Mouse (Mus musculus) heart, adult 2 months (tissue): ENCODE measurements around the gene Map1lc3b. TPM values are rescaled to one million over a fixed set of nuclear protein-coding genes. Genes with fewer than 3 reads are reported as not detected.

Experiments
- DNase-seq, 2 experiments: peaks; one replicate each; pipeline ENCODE4 v3.0.0; 2021
- H3K27ac ChIP-seq: fragments of 200-600 bp; 2 replicates; pipeline ENCODE4 v1.8.1; 2022
- H3K27me3 ChIP-seq: fragments of 200-500 bp; 2 replicates; pipeline ENCODE4 v1.6.1; 2012; ENCODE audit warnings: mild to moderate bottlenecking, low read length, inconsistent platforms, mixed read lengths; ENCODE audit not compliant: control insufficient read depth, insufficient read depth
- H3K36me3 ChIP-seq: fragments of 200-500 bp; 2 replicates; pipeline ENCODE4 v1.6.1; 2012; ENCODE audit warnings: low read length, inconsistent platforms; ENCODE audit not compliant: control insufficient read depth, insufficient read depth
- H3K4me1 ChIP-seq: fragments of 200-500 bp; 2 replicates; pipeline ENCODE4 v1.6.1; 2011; ENCODE audit warnings: low read length; ENCODE audit not compliant: control insufficient read depth, insufficient read depth
- H3K4me3 ChIP-seq: fragments of 200-600 bp; 2 replicates; pipeline ENCODE4 v1.8.1; 2022
- H3K79me2 ChIP-seq: fragments of 200-500 bp; replicated peaks from 2 replicates; pipeline ENCODE4 v1.6.1; 2012; ENCODE audit warnings: mild to moderate bottlenecking, inconsistent platforms, low read length, moderate library complexity, mixed read lengths; ENCODE audit not compliant: control insufficient read depth, insufficient read depth
- H3K9ac ChIP-seq: fragments of 200-500 bp; 2 replicates; pipeline ENCODE4 v1.6.1; 2012; ENCODE audit warnings: low read depth, mild to moderate bottlenecking, control low read depth, inconsistent platforms, low read length, mixed read lengths
- CTCF ChIP-seq: fragments of 200-600 bp; IDR thresholded peaks from 2 replicates; pipeline ENCODE4 v1.8.1; 2022; ENCODE audit warnings: antibody characterized with exemption, mild to moderate bottlenecking, moderate library complexity
- EP300 ChIP-seq: fragments of 200-500 bp; IDR thresholded peaks from 2 replicates; pipeline ENCODE4 v1.6.1; 2011; ENCODE audit warnings: low read depth, low read length, control low read depth; ENCODE audit not compliant: insufficient read depth
- POLR2A ChIP-seq: fragments of 200-500 bp; IDR thresholded peaks from 2 replicates; pipeline ENCODE4 v1.6.1; 2011; ENCODE audit warnings: mild to moderate bottlenecking, low read depth, low read length, control low read depth; ENCODE audit not compliant: insufficient read depth
- WGBS: fragments of 180-500 bp; shearing (Covaris S2); methylation state at CpG from one replicate; pipeline ENCODE4 v1.1.7; 2018; 5-methylcytosine and 5-hydroxymethylcytosine counted together
- intact Hi-C: fragments of 180-260 bp; cut with DNase I; formaldehyde crosslinking; loops from one replicate; pipeline ENCODE4 v1.15.1; 2025
- long read RNA-seq: library from polyadenylated mRNA; stranded (forward); transcript quantifications from one replicate; pipeline ENCODE4 v2.0.0, GENCODE M21; 2021
- polyA plus RNA-seq: library from polyadenylated mRNA; depleted of rRNA; stranded (reverse); fragments of >200 nt; gene quantifications from 2 replicates; pipeline ENCODE4 v1.2.3, GENCODE M21; 2012; rRNA removed
- total RNA-seq, 2 experiments: library from RNA; stranded (reverse); gene quantifications; 2 replicates each; pipeline ENCODE4 v1.2.3; 2021

Map1lc3b gene
- total RNA-seq (100 to 1,000 TPM; 235 to 277 TPM), polyA plus RNA-seq (129 and 131 TPM in 2 replicates)
- long read RNA-seq, full-length matches to known transcripts, result 472 of 491 reads
- long read RNA-seq, partial matches to known transcripts, result 8 of 491 reads
- long read RNA-seq, other reads (novel, unspliced or antisense), result 11 of 491 reads

GRCm38 (mm10) chr8:121590203-121591177 is at the start of gene Map1lc3b:
TSS of gene Map1lc3b (plus strand) at chr8:121590361.
- peaks cover 9% of the 10 kb centered on the region for H3K79me2 ChIP-seq
- intact Hi-C loops, result no loop called here
- H3K36me3 ChIP-seq, result peaks cover 5% of the 10 kb centered on the region; the same call in 1 of the 2 replicates
- peak; percentile 97 to 100 for DNase-seq
- no peaks in the 10 kb centered on the region for H3K27me3 ChIP-seq
- TF ChIP-seq CTCF, result no peak
- peak; percentile 86; the same call in 1 of the 2 replicates for TF ChIP-seq EP300
- peak; percentile 90 for TF ChIP-seq POLR2A
- under 1% methylated on average over 94 of the region's 94 CpGs for WGBS
- peak within 1 kb of the TSS; percentile 99 for H3K27ac ChIP-seq
- peaks cover 26% of the 10 kb centered on the region for H3K4me1 ChIP-seq
- H3K9ac ChIP-seq, result peak within 1 kb of the TSS; percentile 97
- peak within 1 kb of the TSS; percentile 82 for H3K4me3 ChIP-seq

DNA sequence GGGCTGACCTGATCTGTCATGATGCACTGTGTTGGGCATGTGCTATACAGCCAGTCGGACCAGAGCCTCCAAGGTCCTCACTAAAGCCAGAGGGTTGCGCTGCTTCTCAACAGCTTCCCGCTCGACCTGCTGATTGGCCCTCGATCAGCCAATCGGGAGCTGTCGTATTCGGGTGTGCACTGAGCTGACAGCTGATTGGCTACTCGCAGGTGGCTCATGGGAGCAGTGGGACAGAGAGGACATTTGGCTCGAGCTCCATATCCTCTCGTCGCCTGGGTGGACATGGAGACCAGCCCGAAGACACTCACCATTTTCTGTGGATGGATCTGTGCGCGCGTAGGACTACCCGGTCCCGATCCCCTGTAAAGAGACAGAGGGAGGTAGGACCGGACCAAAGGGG is 48.3 kb upstream of the Map1lc3b start:
- Histone ChIP-seq H3K9ac (no peak overlapping the region), H3K4me3 (no peak overlapping the region), H3K27me3 (no peaks in the 10 kb centered on the region; the same call in 1 of the 2 replicates), H3K4me1 (no peaks in the 10 kb centered on the region), H3K79me2 (no peaks in the 10 kb centered on the region), H3K36me3 (no peaks in the 10 kb centered on the region), H3K27ac (no peak overlapping the region)
- 69% methylated on average over 19 of the region's 19 CpGs for WGBS
- TF ChIP-seq EP300 (no peak), POLR2A (no peak), CTCF (no peak)
- DNase-seq, result peak in 1 of 2 experiments; percentile 18
- intact Hi-C loops, result no loop called here

DNA sequence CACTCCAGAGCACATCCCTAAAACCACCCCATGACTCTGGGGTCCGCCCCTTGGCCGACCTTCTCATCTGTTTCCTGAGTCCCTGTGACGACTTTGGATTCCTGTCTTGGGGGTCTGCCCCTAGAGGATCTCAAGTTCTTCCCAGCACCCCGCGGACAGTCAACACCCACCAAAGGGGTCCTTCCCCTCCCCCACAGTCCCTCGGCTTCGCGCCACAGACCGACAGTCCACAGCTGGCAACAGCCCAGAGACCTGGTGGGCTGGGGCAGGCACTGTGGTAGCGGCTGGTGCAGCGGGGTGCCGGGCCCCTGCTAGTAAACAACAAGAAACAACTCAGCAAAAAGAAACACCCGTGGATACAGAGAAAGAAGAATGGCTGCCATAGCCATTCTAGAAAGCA is 47.3 kb upstream of the Map1lc3b start:
- 50% methylated on average over 13 of the region's 13 CpGs for WGBS
- no peaks in the 10 kb centered on the region; the same call in 1 of the 2 replicates for H3K27me3 ChIP-seq
- intact Hi-C loops, result no loop called here

DNA sequence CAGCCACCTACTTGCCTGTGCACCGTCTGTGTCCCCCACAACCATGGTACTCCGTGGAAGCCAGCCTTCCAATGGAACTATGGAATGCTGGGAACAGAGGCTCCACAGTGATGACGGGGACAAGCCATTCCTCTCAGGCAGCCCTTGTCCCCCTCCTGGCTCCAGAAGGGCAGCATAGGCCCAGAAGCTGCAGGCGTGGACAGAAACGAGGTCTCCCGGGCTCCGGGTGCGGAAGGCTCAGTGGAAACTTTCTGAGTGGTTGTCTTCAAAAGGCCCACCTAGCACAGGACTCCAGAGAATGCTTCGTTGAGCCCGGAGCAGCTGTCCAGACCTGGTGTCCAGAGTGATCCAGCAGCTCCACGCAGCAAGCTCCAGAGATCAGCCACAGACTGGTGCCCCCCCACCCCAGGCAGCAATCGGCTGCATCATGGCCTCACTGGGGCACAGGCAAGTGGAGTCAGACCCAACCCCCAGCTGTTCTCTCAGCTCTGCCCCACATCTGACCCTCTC is 45.8 kb upstream of the Map1lc3b start, which contains the start of gene 1700018B08Rik:
Gene 1700018B08Rik (minus strand): TSS at position 45 of the 510 bp plus-strand sequence.
- DNase-seq, result peak in 1 of 2 experiments; percentile 12
- Histone ChIP-seq H3K27ac (no peak within 1 kb of the TSS), H3K4me3 (no peak within 1 kb of the TSS), H3K9ac (no peak within 1 kb of the TSS), H3K27me3 (no peaks in the 10 kb centered on the region; the same call in 1 of the 2 replicates), H3K4me1 (no peaks in the 10 kb centered on the region; the same call in 1 of the 2 replicates), H3K79me2 (no peaks in the 10 kb centered on the region), H3K36me3 (no peaks in the 10 kb centered on the region)
- WGBS, result 72% methylated on average over 12 of the region's 12 CpGs
- no peak for TF ChIP-seq POLR2A
- no peak for TF ChIP-seq EP300
- TF ChIP-seq CTCF, result no peak
- intact Hi-C loops, result no loop called here

More for the DNA sequence above, 47.3 kb upstream of the Map1lc3b start:
- Histone ChIP-seq H3K27ac (no peak overlapping the region), H3K9ac (no peak overlapping the region), H3K4me3 (no peak overlapping the region), H3K79me2 (no peaks in the 10 kb centered on the region), H3K36me3 (no peaks in the 10 kb centered on the region), H3K4me1 (no peaks in the 10 kb centered on the region; the same call in 1 of the 2 replicates)
- TF ChIP-seq EP300 (no peak), POLR2A (no peak), CTCF (no peak)
- DNase-seq, result no peak

GRCm38 (mm10) chr8:121544936-121545335 is 45.2 kb upstream of the Map1lc3b start:
- Histone ChIP-seq H3K27ac (no peak overlapping the region), H3K9ac (no peak overlapping the region), H3K79me2 (no peaks in the 10 kb centered on the region), H3K4me3 (no peak overlapping the region), H3K27me3 (no peaks in the 10 kb centered on the region; the same call in 1 of the 2 replicates), H3K36me3 (no peaks in the 10 kb centered on the region), H3K4me1 (no peaks in the 10 kb centered on the region; the same call in 1 of the 2 replicates)
- TF ChIP-seq POLR2A (no peak), EP300 (no peak), CTCF (no peak)
- DNase-seq, result no peak
- intact Hi-C loops, result loop anchor here (5.0 kb wide), 1 partner anchor 287 kb away; no protein-coding TSS in a partner anchor
- WGBS, result 45% methylated on average over 11 of the region's 11 CpGs
